Mouse (Mus musculus) kidney, embryonic 16.5 days (tissue): Measurements from ENCODE around the gene Ssh1. TPM values are rescaled to one million over a fixed set of nuclear protein-coding genes. Genes with fewer than 3 reads are reported as not detected.

ENCODE experiments used
- ATAC-seq: fragments of 200-750 bp; cut with Nextera tagmentation; 2 replicates; pipeline ENCODE4 v1.8.0; 2017; ENCODE audit warnings: moderate TSS enrichment; ENCODE audit not compliant: low FRiP score, low TSS enrichment
- H3K27ac ChIP-seq: fragments of 300-500 bp; sonication (generic); 2 replicates; pipeline ENCODE4 v1.5.1; 2014; ENCODE audit warnings: low read length
- H3K27me3 ChIP-seq: fragments of 300-500 bp; sonication (generic); 2 replicates; pipeline ENCODE4 v1.6.1; 2014; ENCODE audit warnings: low read length, control low read depth, mixed read lengths; ENCODE audit not compliant: insufficient read depth
- H3K36me3 ChIP-seq: fragments of 300-500 bp; sonication (generic); 2 replicates; pipeline ENCODE4 v1.6.1; 2014; ENCODE audit warnings: low read length, control low read depth, mixed read lengths; ENCODE audit not compliant: insufficient read depth
- H3K4me1 ChIP-seq: fragments of 300-500 bp; sonication (generic); 2 replicates; pipeline ENCODE4 v1.6.1; 2014; ENCODE audit warnings: low read length, control low read depth, mixed read lengths; ENCODE audit not compliant: insufficient read depth
- H3K4me2 ChIP-seq: fragments of 300-500 bp; sonication (generic); replicated peaks from 2 replicates; pipeline ENCODE4 v1.6.1; 2014; ENCODE audit warnings: low read depth, low read length
- H3K4me3 ChIP-seq: fragments of 300-500 bp; sonication (generic); 2 replicates; pipeline ENCODE4 v1.5.1; 2014; ENCODE audit warnings: mild to moderate bottlenecking, low read length
- H3K9ac ChIP-seq: fragments of 300-500 bp; sonication (generic); replicated peaks from 2 replicates; pipeline ENCODE4 v1.6.1; 2014; ENCODE audit warnings: low read length
- H3K9me3 ChIP-seq: fragments of 300-500 bp; sonication (generic); 2 replicates; pipeline ENCODE4 v1.6.1; 2016; ENCODE audit warnings: low read length, control low read depth
- WGBS: fragments of 180-500 bp; shearing (Covaris S2); extraction: QIAGEN DNeasy Blood & Tissue Kit; methylation state at CpG from one replicate; pipeline ENCODE4 v1.1.7; 2014; 5-methylcytosine and 5-hydroxymethylcytosine counted together
- polyA plus RNA-seq: library from polyadenylated mRNA; unstranded; fragments of >200 nt; fragmentation: Nextera tagmentation; extraction: Ambion mirVana; gene quantifications from 2 replicates; pipeline ENCODE4 v1.2.1, GENCODE M21; 2015

The Ssh1 gene
- polyA plus RNA-seq, 1 experiment from 2014 or later: 15.0 TPM

GRCm38 (mm10) chr5:114027217-114027944 is 33.7 kb upstream of the Ssh1 start:
- no peak overlapping the region for H3K4me3 ChIP-seq
- H3K4me2 ChIP-seq: no peak overlapping the region
- H3K27me3 ChIP-seq: no peaks in the 10 kb centered on the region
- H3K9me3 ChIP-seq: no peaks in the 10 kb centered on the region
- H3K27ac ChIP-seq: no peak overlapping the region
- ATAC-seq: no peak
- H3K9ac ChIP-seq: no peak overlapping the region
- H3K4me1 ChIP-seq: 0 out of 2 replicates have a peak, but pooled peaks cover 5% of the 10 kb centered on the region
- no peaks in the 10 kb centered on the region for H3K36me3 ChIP-seq
- 84% methylated on average over 12 of the region's 12 CpGs for WGBS

GRCm38 (mm10) chr5:114024885-114025284 is 31.2 kb upstream of the Ssh1 start:
- Histone ChIP-seq H3K27ac (no peak overlapping the region), H3K9me3 (no peaks in the 10 kb centered on the region), H3K4me2 (0 out of 2 replicates have a peak overlapping the region, but pooled peaks have one; percentile 29), H3K4me3 (no peak overlapping the region), H3K4me1 (0 out of 2 replicates have a peak, but pooled peaks cover 5% of the 10 kb centered on the region), H3K27me3 (no peaks in the 10 kb centered on the region), H3K36me3 (no peaks in the 10 kb centered on the region), H3K9ac (no peak overlapping the region)
- whole genome bisulfite sequencing: 7% methylated on average over 10 of the region's 10 CpGs
- 0 out of 2 replicates have a peak, but pooled peaks have one; percentile 16 for ATAC-seq

- no peaks in the 10 kb centered on the region for H3K36me3 ChIP-seq
- no peaks in the 10 kb centered on the region for H3K9me3 ChIP-seq
- no peaks in the 10 kb centered on the region for H3K27me3 ChIP-seq
- H3K4me3 ChIP-seq: no peak overlapping the region
- no peak for ATAC-seq
- 0 out of 2 replicates have a peak, but pooled peaks cover 5% of the 10 kb centered on the region for H3K4me1 ChIP-seq
- H3K9ac ChIP-seq: no peak overlapping the region
- 54% methylated on average over 6 of the region's 6 CpGs for WGBS
- H3K4me2 ChIP-seq: no peak overlapping the region
- no peak overlapping the region for H3K27ac ChIP-seq
Observed at GRCm38 (mm10) chr5:114024390-114024789, 30.7 kb upstream of the Ssh1 start.

GRCm38 (mm10) chr5:114015121-114015520 is 21.4 kb upstream of the Ssh1 start:
- 70% methylated on average over 7 of the region's 7 CpGs for WGBS
- Histone ChIP-seq H3K4me2 (no peak overlapping the region), H3K27me3 (no peaks in the 10 kb centered on the region), H3K9me3 (no peaks in the 10 kb centered on the region), H3K36me3 (no peaks in the 10 kb centered on the region), H3K4me3 (no peak overlapping the region), H3K27ac (no peak overlapping the region), H3K4me1 (no peaks in the 10 kb centered on the region), H3K9ac (no peak overlapping the region)
- no peak for ATAC-seq

DNA sequence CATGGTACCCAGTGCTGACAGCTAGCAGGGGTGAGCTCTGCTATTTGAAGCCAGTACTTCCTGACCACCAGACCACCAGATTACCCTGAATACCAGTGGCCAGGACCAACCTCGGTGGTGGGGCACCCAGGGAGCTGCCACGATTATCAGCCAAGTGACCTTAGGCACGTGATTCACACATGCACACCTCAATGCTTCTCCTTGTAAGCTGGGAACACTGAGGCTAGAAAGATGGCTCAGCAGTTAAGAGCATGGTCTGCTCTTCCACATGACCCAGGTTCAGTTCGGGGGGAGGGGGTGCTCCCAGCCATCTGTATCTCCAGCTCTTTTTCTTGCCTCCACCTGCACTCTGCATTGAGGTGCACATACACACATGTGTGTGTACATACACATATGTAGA is 15.4 kb upstream of the Ssh1 start:
- no peak overlapping the region for H3K4me3 ChIP-seq
- 63% methylated on average over 4 of the region's 4 CpGs for WGBS
- H3K27me3 ChIP-seq: no peaks in the 10 kb centered on the region
- H3K27ac ChIP-seq: no peak overlapping the region
- H3K9ac ChIP-seq: no peak overlapping the region
- no peaks in the 10 kb centered on the region for H3K36me3 ChIP-seq
- ATAC-seq: no peak
- H3K4me1 ChIP-seq: 0 out of 2 replicates have a peak, but pooled peaks cover 5% of the 10 kb centered on the region
- H3K4me2 ChIP-seq: no peak overlapping the region
- no peaks in the 10 kb centered on the region for H3K9me3 ChIP-seq

- Histone ChIP-seq H3K27me3 (no peaks in the 10 kb centered on the region), H3K27ac (no peak overlapping the region), H3K9me3 (no peaks in the 10 kb centered on the region), H3K4me2 (no peak overlapping the region), H3K4me1 (peaks cover 11% of the 10 kb centered on the region), H3K36me3 (no peaks in the 10 kb centered on the region), H3K4me3 (no peak overlapping the region), H3K9ac (no peak overlapping the region)
- ATAC-seq: no peak
- 77% methylated on average over 12 of the region's 12 CpGs for WGBS
Observed at GRCm38 (mm10) chr5:114007753-114008453, 14.2 kb upstream of the Ssh1 start.

GRCm38 (mm10) chr5:114006974-114007373 is 13.3 kb upstream of the Ssh1 start:
- ATAC-seq: no peak

GRCm38 (mm10) chr5:114005100-114005499 is 11.4 kb upstream of the Ssh1 start:
- H3K27ac ChIP-seq: peak overlapping the region; percentile 77; the same call in 1 of the 2 replicates
- H3K4me1 ChIP-seq: peaks cover 11% of the 10 kb centered on the region
- no peak overlapping the region for H3K4me3 ChIP-seq
- no peaks in the 10 kb centered on the region for H3K27me3 ChIP-seq
- no peaks in the 10 kb centered on the region for H3K9me3 ChIP-seq
- 18% methylated on average over 5 of the region's 5 CpGs for WGBS
- H3K4me2 ChIP-seq: peak overlapping the region; percentile 28; the same call in 1 of the 2 replicates
- no peak overlapping the region for H3K9ac ChIP-seq
- no peaks in the 10 kb centered on the region for H3K36me3 ChIP-seq
- ATAC-seq: 0 out of 2 replicates have a peak, but pooled peaks have one; percentile 20

More at GRCm38 (mm10) chr5:114006974-114007373, 13.3 kb upstream of the Ssh1 start:
- no peaks in the 10 kb centered on the region for H3K27me3 ChIP-seq
- H3K27ac ChIP-seq: no peak overlapping the region
- no peaks in the 10 kb centered on the region for H3K9me3 ChIP-seq
- no peak overlapping the region for H3K9ac ChIP-seq
- no peak overlapping the region for H3K4me3 ChIP-seq
- no peak overlapping the region for H3K4me2 ChIP-seq
- peaks cover 11% of the 10 kb centered on the region for H3K4me1 ChIP-seq
- WGBS: 54% methylated on average over 4 of the region's 4 CpGs
- H3K36me3 ChIP-seq: no peaks in the 10 kb centered on the region

GRCm38 (mm10) chr5:114004573-114004972 is 10.9 kb upstream of the Ssh1 start:
- no peak overlapping the region for H3K9ac ChIP-seq
- H3K4me3 ChIP-seq: peak overlapping the region; percentile 20; the same call in 1 of the 2 replicates
- H3K4me2 ChIP-seq: peak overlapping the region; percentile 28
- ATAC-seq: no peak
- no peaks in the 10 kb centered on the region for H3K27me3 ChIP-seq
- H3K4me1 ChIP-seq: peaks cover 11% of the 10 kb centered on the region
- WGBS: 65% methylated on average over 11 of the region's 11 CpGs
- no peaks in the 10 kb centered on the region for H3K36me3 ChIP-seq
- no peaks in the 10 kb centered on the region for H3K9me3 ChIP-seq
- H3K27ac ChIP-seq: peak overlapping the region; percentile 77
